Mouse (Mus musculus) ES-E14 (cell line): ENCODE measurements at regions not wholly inside any gene's neighbourhood (a gene's known extent, or its start where the extent isn't known, plus 50 kb on each side); places are given as distances from the start of the nearest gene placed in this dataset.

Experiments used
- MAFK ChIP-seq: IDR thresholded peaks from 2 replicates; pipeline ENCODE4 v1.6.1; 2014; ENCODE audit warnings: mild to moderate bottlenecking, low read depth, low read length, inconsistent platforms; ENCODE audit not compliant: insufficient read depth
- ZC3H11A ChIP-seq: IDR thresholded peaks from 2 replicates; pipeline ENCODE4 v1.6.1; 2012; ENCODE audit warnings: low read depth, mild to moderate bottlenecking, inconsistent platforms, low read length, borderline replicate concordance
- ZNF384 ChIP-seq: IDR thresholded peaks from 2 replicates; pipeline ENCODE4 v1.6.1; 2012; ENCODE audit warnings: low read depth, low read length, inconsistent platforms

DNA sequence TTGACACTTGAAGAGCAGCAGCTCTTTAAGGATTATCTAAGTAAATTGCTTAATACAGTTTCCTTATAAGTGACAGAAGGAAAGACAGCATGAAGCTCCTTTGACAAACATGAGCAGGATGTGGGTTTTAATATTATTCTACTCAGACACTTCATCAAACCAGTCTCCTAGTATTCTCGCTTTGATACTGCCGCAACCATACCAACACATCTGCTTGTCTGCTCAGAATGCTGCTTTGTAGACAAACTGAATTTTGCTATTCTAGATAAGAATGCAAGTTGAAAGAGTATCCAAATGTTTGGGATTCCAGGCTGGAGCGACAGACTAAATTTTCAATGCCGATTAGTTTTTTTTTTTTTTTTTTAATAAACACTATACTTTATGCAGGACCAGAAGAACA lies 105.7 kb upstream of the Robo2 start:
- TF ChIP-seq ZC3H11A (no peak), MAFK (no peak), ZNF384 (no peak)
